Mouse (Mus musculus): ENCODE measurements around the gene Lzic.

Gene Lzic

GRCm38 (mm10) chr4:149527621-149528354, 42.8 kb downstream of the Lzic start:
- no peak for DNase-seq

GRCm38 (mm10) chr4:149529691-149530090, 44.7 kb downstream of the Lzic start:
- no peak for DNase-seq

- DNase-seq, result no peak
These were observed 54.4 kb downstream of the Lzic start for GRCm38 (mm10) chr4:149539441-149539840.

- DNase-seq, result no peak
These were observed 56.9 kb downstream of the Lzic start for GRCm38 (mm10) chr4:149541935-149542334.

GRCm38 (mm10) chr4:149542431-149542830, 57.4 kb downstream of the Lzic start:
- no peak for DNase-seq

- DNase-seq, result peak; percentile 86 to 94
These were observed 58.0 kb downstream of the Lzic start for GRCm38 (mm10) chr4:149542927-149543553.

GRCm38 (mm10) chr4:149544892-149545291, 59.9 kb downstream of the Lzic start:
- peak; percentile 51 to 66 for DNase-seq

All from cerebellum, postnatal 25 days (tissue).